Mouse (Mus musculus): ENCODE data around the gene Btbd35f24. TPM values are rescaled to one million over a fixed set of nuclear protein-coding genes. Genes with fewer than 3 reads are reported as not detected.
"Not testable (repeated sequence)": the region's sequence is repeated elsewhere in the genome, so short reads cannot be mapped to it uniquely, and the experiment has no call there.

The Btbd35f24 gene
- not detected in 2 replicates for polyA plus RNA-seq (2011; ENCODE audit: insufficient read length, low read depth, missing spikeins)

DNA sequence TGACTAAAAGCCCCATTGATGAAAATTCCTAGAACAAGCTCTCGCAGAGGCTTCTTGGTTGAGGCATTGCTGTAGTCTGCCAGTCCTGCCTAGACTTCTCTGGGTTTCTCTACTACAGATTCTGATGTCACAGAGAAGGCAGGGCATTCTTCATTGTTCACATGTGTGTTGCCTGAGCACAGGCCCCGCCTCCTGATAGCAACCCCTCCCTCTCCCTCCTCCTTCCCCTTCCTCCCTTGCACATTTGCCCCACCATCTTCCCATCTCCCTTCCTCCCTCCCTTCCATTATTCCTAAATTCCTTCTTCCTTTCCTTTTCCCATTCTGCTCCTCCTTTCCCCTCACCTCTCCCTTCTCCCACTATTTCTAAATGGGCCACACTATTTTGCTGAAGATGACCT, at the start of gene Btbd35f24:
Btbd35f24 (minus strand) TSS at position 101 of the 400 bp plus-strand sequence.
- not testable (repeated sequence) for H3K4me1 ChIP-seq (ENCODE audit: control insufficient read depth, insufficient read depth, low read length); H3K27ac ChIP-seq (ENCODE audit: insufficient read depth, low read length); H3K4me3 ChIP-seq (ENCODE audit: insufficient read depth, low read length)

Other genes starting within 250 kb of the Btbd35f24 start
- not detected in 2 replicates for gene Btbd35f23, start 119.0 kb downstream of the Btbd35f24 start, polyA plus RNA-seq (2011; ENCODE audit: insufficient read length, low read depth, missing spikeins)
- gene Btbd35f11, start 247.9 kb upstream of the Btbd35f24 start, polyA plus RNA-seq (2011; ENCODE audit: insufficient read length, low read depth, missing spikeins), result not detected in 2 replicates